Mouse (Mus musculus) ovary, adult 2 months (tissue): ENCODE results near the gene Gna11. TPM values are rescaled to one million over a fixed set of nuclear protein-coding genes. Genes with fewer than 3 reads are reported as not detected.

Source experiments
- polyA plus RNA-seq: library from polyadenylated mRNA; depleted of rRNA; stranded (reverse); fragments of >200 nt; gene quantifications from 2 replicates; pipeline ENCODE4 v1.2.3, GENCODE M21; 2012; rRNA removed

Gna11 gene
- polyA plus RNA-seq: 162 and 181 TPM in 2 replicates

DNA sequence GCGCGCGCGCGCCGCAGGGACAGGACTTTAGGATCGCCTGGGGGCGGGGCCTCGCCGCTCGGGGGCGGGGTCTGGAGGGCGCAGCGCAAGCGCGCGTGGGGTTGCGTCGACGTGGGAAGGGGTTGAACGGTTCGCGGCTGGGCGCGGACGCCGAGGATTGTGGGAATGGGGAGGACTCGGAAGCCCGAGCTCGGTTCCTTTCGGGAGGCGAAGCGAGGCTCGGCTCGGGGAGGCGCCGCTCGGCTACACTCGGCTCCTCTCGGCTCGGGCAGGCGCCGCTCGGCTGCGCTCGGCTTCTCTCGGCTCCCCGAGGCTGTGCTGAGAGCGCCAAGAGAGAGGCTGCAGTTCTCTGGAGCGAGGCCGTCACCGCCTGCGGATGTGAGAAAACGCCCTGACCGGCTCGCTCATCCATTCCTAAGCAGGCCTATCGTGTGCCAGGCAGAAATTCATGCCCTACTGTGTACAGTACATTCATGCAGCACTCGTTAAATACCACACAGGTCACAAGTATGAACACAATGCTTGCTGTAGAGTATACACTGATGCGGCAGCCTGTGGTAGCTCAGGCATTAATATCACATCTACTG, at the start of gene Gna11:
TSS of gene Gna11 (minus strand) at position 30 of the 587 bp plus-strand sequence.

DNA sequence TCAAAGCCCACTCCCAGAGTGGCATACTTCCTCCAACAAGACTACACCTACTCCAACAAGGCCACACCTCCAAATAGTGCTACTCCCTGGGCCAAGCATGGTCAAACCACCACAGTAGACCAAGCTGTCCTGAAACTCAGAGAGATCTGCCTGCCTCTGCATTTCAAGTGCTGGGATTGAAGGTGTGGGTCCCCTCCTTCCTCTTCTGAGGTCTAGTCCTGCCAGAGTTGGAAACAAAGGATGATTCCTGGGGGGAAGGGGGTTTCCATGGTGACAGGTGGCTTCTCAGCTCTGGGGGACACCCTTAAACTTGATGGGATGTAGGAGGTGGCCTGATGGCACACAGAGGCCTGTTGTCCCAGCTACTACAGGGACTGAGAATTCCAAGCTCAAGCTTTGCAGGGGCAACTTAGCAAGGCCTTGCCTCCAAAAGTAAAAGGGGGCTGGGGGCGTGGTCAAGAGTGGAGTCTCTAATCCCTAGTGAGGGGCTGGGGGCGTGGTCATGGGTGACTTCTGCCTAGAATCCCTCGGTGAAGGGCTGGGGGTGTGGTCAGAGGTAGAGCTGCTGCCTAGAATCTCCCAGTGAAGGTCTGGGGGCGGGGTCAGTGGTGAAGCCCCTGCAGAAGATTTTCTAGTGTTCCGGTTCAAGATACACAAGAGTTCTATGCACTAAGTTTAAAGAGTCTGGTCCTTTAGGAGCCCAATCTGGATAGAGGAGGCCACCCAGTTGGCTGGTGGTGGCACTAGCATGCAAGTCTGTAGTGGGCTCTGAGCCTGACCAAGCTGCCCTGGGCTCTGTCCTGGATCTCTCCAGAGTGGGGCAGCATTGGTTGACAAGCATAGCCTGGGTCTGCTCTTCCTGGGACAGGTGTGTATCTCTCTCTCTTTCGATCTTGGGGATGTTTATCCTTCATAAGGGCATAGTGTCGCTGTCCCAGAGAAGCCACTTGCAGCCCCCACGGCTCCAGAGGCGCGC, 29.4 kb upstream of the Gna11 start, which contains the start of gene Tle2:
TSS of gene Tle2 (plus strand) at position 481 of the 976 bp plus-strand sequence.

DNA sequence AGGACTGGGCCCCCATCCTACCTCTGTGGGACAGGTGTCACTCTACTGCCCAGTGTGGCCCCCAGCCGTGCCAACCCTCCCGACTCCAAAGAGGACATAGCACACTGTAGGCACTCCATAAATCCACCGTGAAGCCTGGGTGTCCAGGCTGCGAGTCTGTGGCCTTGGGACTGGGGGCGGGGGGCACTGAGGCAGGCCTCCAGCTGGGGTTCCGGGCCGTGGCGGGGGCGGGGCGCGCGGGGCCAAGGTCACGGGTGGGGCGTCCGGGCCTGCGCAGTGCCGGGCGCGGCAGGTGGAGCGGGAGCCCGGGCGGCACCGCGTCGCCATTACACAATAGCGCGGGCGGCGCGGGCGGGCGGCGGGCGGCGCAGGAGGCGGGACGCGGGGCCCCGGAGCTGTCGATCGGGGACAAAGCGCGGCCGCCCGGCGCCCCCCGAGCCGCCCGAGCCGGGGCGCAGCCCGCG, 14.2 kb upstream of the Gna11 start, which contains the start of gene Aes:
TSS of gene Aes (plus strand) at position 326 of the 464 bp plus-strand sequence.

DNA sequence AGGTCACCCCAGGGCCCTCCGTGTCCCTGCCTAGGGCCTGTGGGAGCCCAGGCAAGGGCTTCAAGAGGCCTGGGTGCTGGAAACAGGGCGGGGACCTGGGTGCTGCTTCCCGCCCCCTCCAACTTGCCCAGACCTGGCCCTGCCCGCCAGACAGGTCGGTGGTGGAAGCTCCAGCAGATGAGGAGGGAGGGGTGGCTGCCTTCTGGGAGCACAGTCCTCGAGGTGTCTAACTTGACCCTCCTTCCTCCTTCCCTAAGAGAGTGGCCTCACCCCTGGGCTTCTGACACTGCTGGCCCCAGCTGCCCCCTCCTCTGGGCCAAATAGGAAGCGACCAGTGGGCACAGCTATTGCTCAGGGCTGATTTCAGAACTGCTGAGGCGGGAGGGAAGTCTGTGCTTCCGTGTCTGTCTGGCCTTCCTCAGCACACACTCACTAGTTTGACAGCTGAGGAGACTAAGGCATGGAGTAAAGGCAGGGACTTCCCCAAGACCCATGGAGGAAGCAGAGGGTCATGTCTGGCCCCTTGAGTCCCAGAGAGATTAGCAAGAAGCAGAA, 20.9 kb downstream of the Gna11 start, which contains the start of gene Gna15:
TSS of gene Gna15 (minus strand) at position 175 of the 555 bp plus-strand sequence.

DNA sequence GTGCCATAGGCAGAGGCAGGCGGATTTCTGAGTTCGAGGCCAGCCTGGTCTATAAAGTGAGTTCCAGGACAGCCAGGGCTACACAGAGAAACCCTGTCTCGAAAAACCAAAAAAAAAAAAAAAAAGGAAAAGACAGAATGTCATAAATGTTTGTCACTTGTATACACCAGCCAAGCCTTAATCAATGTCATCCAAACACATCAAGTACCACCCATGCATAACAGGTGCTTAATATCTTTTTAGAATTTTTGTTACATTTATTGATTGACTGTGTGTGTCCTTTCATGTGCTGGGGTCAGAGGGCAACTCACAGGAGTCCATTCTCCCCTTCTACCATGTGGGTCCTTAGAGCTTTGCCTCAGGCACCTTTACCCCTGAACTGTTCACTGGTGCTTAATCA, 45.0 kb downstream of the Gna11 start, which contains the start of gene S1pr4:
TSS of gene S1pr4 (minus strand) at position 101 of the 400 bp plus-strand sequence.

DNA sequence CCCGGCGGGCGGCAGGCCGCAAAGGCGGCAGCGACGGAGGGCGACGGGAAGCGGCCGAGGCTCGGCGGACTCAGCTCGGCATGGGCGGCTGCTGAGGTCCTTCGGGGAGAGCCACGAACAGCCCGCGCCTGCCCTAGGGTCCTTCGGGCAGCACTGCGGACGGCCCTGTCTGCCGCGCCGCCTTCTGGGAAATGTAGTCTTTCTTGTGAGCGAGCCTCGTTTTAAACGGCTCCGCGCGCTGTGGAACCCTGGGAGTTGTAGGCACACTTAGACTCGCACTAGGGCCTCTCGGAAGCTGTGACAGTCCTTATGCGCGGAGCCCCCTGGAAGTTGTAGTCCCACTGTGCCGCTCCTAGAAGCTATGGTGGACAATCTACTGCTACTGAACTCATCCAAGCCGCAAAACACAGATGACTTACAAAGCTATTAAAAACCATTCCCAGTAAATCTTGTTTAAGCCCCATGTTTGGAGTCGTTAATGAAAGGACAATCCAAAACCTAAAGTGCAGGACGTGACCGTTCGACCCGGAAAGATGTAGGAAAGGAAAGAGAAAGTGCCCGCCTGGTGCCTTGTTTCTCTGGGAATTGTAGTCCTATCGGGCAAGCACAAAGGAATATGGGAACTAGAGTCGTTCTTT, 48.6 kb downstream of the Gna11 start, which contains the start of gene Ncln:
TSS of gene Ncln (minus strand) at position 129 of the 638 bp plus-strand sequence.

DNA sequence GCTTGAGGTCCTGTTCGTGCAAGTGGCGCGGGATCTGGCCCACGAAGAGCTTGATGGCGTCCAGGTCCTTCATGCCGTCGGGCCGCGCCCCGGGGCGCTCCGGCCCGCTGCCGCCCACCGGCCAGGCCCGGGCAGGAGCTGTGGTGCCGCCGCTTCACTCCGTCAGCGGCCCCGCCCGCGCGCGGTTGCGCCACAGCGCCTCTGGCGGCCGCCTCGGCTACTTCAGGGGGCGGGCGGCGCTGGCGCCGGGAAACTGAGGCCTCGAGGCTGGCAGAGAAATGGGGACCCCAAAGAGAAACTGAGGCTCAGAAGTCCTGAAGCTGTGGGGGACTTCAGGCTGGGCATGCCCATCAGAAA, 62.5 kb downstream of the Gna11 start, which contains the start of gene Celf5:
TSS of gene Celf5 (minus strand) at position 177 of the 357 bp plus-strand sequence.

Other genes with a start within 250 kb of the Gna11 start
- gene Cactin, start 224.1 kb downstream of the Gna11 start, polyA plus RNA-seq: 45.0 and 53.4 TPM in 2 replicates
- gene Tbxa2r, start 216.5 kb downstream of the Gna11 start, polyA plus RNA-seq: 34.6 and 38.7 TPM in 2 replicates
- gene Gipc3, start 201.9 kb downstream of the Gna11 start, polyA plus RNA-seq: 1.8 and 2.4 TPM in 2 replicates
- gene Hmg20b, start 194.7 kb downstream of the Gna11 start, polyA plus RNA-seq: 168 and 202 TPM in 2 replicates
- gene Mfsd12, start 187.7 kb downstream of the Gna11 start, polyA plus RNA-seq: 43.4 and 67.4 TPM in 2 replicates
- 13.7 and 14.3 TPM in 2 replicates for gene 4930404N11Rik, start 179.4 kb downstream of the Gna11 start, polyA plus RNA-seq
- gene Fzr1, start 166.7 kb downstream of the Gna11 start, polyA plus RNA-seq: 189 and 205 TPM in 2 replicates
- 178 and 192 TPM in 2 replicates for gene Dohh, start 160.8 kb downstream of the Gna11 start, polyA plus RNA-seq
- 10.9 and 15.0 TPM in 2 replicates for gene Gm48551, start 160.7 kb downstream of the Gna11 start, polyA plus RNA-seq
- 9.3 and 10.3 TPM in 2 replicates for gene Gm48552, start 156.2 kb downstream of the Gna11 start, polyA plus RNA-seq
- gene Smim24, start 152.1 kb downstream of the Gna11 start, polyA plus RNA-seq: 16.3 and 19.5 TPM in 2 replicates
- gene Nfic, start 89.6 kb downstream of the Gna11 start, polyA plus RNA-seq: 63.2 and 87.3 TPM in 2 replicates
- gene Celf5, start 62.5 kb downstream of the Gna11 start, polyA plus RNA-seq: 0.77 and 1.4 TPM in 2 replicates
- gene Ncln, start 48.8 kb downstream of the Gna11 start, polyA plus RNA-seq: 384 and 527 TPM in 2 replicates
- 4.2 and 5.4 TPM in 2 replicates for gene S1pr4, start 45.1 kb downstream of the Gna11 start, polyA plus RNA-seq
- 3.2 and 3.5 TPM in 2 replicates for gene Gna15, start 21.0 kb downstream of the Gna11 start, polyA plus RNA-seq
- gene Aes, start 14.3 kb upstream of the Gna11 start, polyA plus RNA-seq: 2,184 and 2,590 TPM in 2 replicates
- 497 and 508 TPM in 2 replicates for gene Tle2, start 29.4 kb upstream of the Gna11 start, polyA plus RNA-seq
- gene Tle6, start 55.9 kb upstream of the Gna11 start, polyA plus RNA-seq: 192 and 202 TPM in 2 replicates
- gene BC025920, start 61.1 kb upstream of the Gna11 start, polyA plus RNA-seq: 0.47 and 0.74 TPM in 2 replicates
- gene Sirt6, start 82.6 kb upstream of the Gna11 start, polyA plus RNA-seq: 59.4 and 65.9 TPM in 2 replicates
- 62.1 and 90.5 TPM in 2 replicates for gene Ankrd24, start 83.3 kb upstream of the Gna11 start, polyA plus RNA-seq
- 0.10 and 0.26 TPM in 2 replicates for gene Gm10778, start 103.9 kb upstream of the Gna11 start, polyA plus RNA-seq
- gene Zfp433, start 159.6 kb upstream of the Gna11 start, polyA plus RNA-seq: 0.21 and 0.46 TPM in 2 replicates
- gene Gm3055, start 226.0 kb upstream of the Gna11 start, polyA plus RNA-seq: 0.12 and 0.59 TPM in 2 replicates